Mouse (Mus musculus) kidney, adult 2 months (tissue): ENCODE measurements around the gene 1700057G04Rik.

Experiments
- CTCF ChIP-seq: fragments of 200-500 bp; conservative IDR thresholded peaks from 2 replicates; pipeline ENCODE4 v1.5.1; 2011; ENCODE audit warnings: low read depth, mild to moderate bottlenecking, control low read depth, low read length, moderate library complexity, mixed read lengths; ENCODE audit not compliant: insufficient read depth, insufficient read length
- POLR2A ChIP-seq: fragments of 200-500 bp; IDR thresholded peaks from one replicate; pipeline ENCODE4 v1.6.1; 2011; ENCODE audit warnings: low read depth, low read length, control low read depth

- no peak for TF ChIP-seq POLR2A
- no peak for TF ChIP-seq CTCF
Observed at GRCm38 (mm10) chr9:92292922-92293321, 16.3 kb upstream of the 1700057G04Rik start.
